Mouse (Mus musculus) limb, embryonic 12.5 days (tissue): ENCODE measurements around the gene Atad3a. TPM values are rescaled to one million over a fixed set of nuclear protein-coding genes. Genes with fewer than 3 reads are reported as not detected.

ENCODE experiments used
- microRNA-seq: library from miRNA; unstranded; fragments of <30 nt; microRNA quantifications from one replicate; pipeline ENCODE4, GENCODE M21; 2017
- polyA plus RNA-seq: library from polyadenylated mRNA; unstranded; fragments of >200 nt; fragmentation: Nextera tagmentation; extraction: Ambion mirVana; gene quantifications from 2 replicates; pipeline ENCODE4 v1.2.1, GENCODE M21; 2016

The Atad3a gene
- polyA plus RNA-seq, 1 experiment from 2014 or later, result 108 TPM

Small RNAs within 50 kb of the gene (microRNA-seq; reads per million reads assigned to microRNA genes)
- gene Gm27743, result not detected

Other genes starting within 250 kb of the Atad3a start
- gene Nadk, start 198.7 kb downstream of the Atad3a start, polyA plus RNA-seq, result 95.3 and 95.4 TPM in 2 replicates
- 10.9 and 11.6 TPM in 2 replicates for gene Slc35e2, start 159.7 kb downstream of the Atad3a start, polyA plus RNA-seq
- gene Cdk11b, start 136.2 kb downstream of the Atad3a start, polyA plus RNA-seq, result 78.4 and 82.4 TPM in 2 replicates
- not detected in 2 replicates for gene Gm10563, start 115.7 kb downstream of the Atad3a start, polyA plus RNA-seq
- gene Mmp23, start 107.7 kb downstream of the Atad3a start, polyA plus RNA-seq, result 16.0 and 16.3 TPM in 2 replicates
- 36.5 and 37.2 TPM in 2 replicates for gene Mib2, start 91.9 kb downstream of the Atad3a start, polyA plus RNA-seq
- gene Fndc10, start 66.8 kb downstream of the Atad3a start, polyA plus RNA-seq, result 9.3 and 11.2 TPM in 2 replicates
- gene Ssu72, start 56.3 kb downstream of the Atad3a start, polyA plus RNA-seq, result 143 and 145 TPM in 2 replicates
- gene Tmem240, start 26.3 kb downstream of the Atad3a start, polyA plus RNA-seq, result 1.4 and 1.6 TPM in 2 replicates
- 8.3 and 8.8 TPM in 2 replicates for gene Vwa1, start 13.6 kb upstream of the Atad3a start, polyA plus RNA-seq
- 0.50 and 0.91 TPM in 2 replicates for gene Tmem88b, start 24.8 kb upstream of the Atad3a start, polyA plus RNA-seq
- gene Ankrd65, start 29.3 kb upstream of the Atad3a start, polyA plus RNA-seq, result 0.18 TPM in 1 of 2 replicates, not detected in the other
- 217 and 228 TPM in 2 replicates for gene Mrpl20, start 41.8 kb upstream of the Atad3a start, polyA plus RNA-seq
- 241 and 256 TPM in 2 replicates for gene Ccnl2, start 51.4 kb upstream of the Atad3a start, polyA plus RNA-seq
- gene Aurkaip1, start 70.2 kb upstream of the Atad3a start, polyA plus RNA-seq, result 146 and 151 TPM in 2 replicates
- 44.9 and 62.1 TPM in 2 replicates for gene Mxra8, start 78.6 kb upstream of the Atad3a start, polyA plus RNA-seq
- gene Dvl1, start 86.3 kb upstream of the Atad3a start, polyA plus RNA-seq, result 5.5 and 14.7 TPM in 2 replicates
- gene Tas1r3, start 102.3 kb upstream of the Atad3a start, polyA plus RNA-seq, result 0.39 and 0.74 TPM in 2 replicates
- 13.6 and 14.2 TPM in 2 replicates for gene Cptp, start 108.3 kb upstream of the Atad3a start, polyA plus RNA-seq
- gene Ints11, start 108.5 kb upstream of the Atad3a start, polyA plus RNA-seq, result 82.0 and 82.9 TPM in 2 replicates
- 45.4 and 48.5 TPM in 2 replicates for gene Pusl1, start 130.7 kb upstream of the Atad3a start, polyA plus RNA-seq
- 18.4 and 25.5 TPM in 2 replicates for gene Acap3, start 130.7 kb upstream of the Atad3a start, polyA plus RNA-seq
- 165 and 169 TPM in 2 replicates for gene Ube2j2, start 182.7 kb upstream of the Atad3a start, polyA plus RNA-seq
- 27.1 and 31.6 TPM in 2 replicates for gene C1qtnf12, start 201.2 kb upstream of the Atad3a start, polyA plus RNA-seq
- gene B3galt6, start 231.6 kb upstream of the Atad3a start, polyA plus RNA-seq, result 16.1 and 16.8 TPM in 2 replicates
- 131 and 139 TPM in 2 replicates for gene Sdf4, start 231.8 kb upstream of the Atad3a start, polyA plus RNA-seq